Mouse (Mus musculus): ENCODE measurements around the gene 1700008O03Rik. TPM values are rescaled to one million over a fixed set of nuclear protein-coding genes. Genes with fewer than 3 reads are reported as not detected.

1700008O03Rik gene
- total RNA-seq, 1 experiment from 2014 or later, result not detected

GRCm38 (mm10) chr7:44352750-44353600 is 32.6 kb downstream of the 1700008O03Rik start:
- no peak for ATAC-seq (ENCODE audit: extremely low read depth, insufficient number of reproducible peaks, low FRiP score, poor library complexity, severe bottlenecking)

- no peak for ATAC-seq (ENCODE audit: extremely low read depth, insufficient number of reproducible peaks, low FRiP score, poor library complexity, severe bottlenecking)
These were observed 33.5 kb downstream of the 1700008O03Rik start for GRCm38 (mm10) chr7:44351881-44352749.

GRCm38 (mm10) chr7:44350957-44351711 is 34.5 kb downstream of the 1700008O03Rik start:
- peak; percentile 63 for ATAC-seq (ENCODE audit: extremely low read depth, insufficient number of reproducible peaks, low FRiP score, poor library complexity, severe bottlenecking)

GRCm38 (mm10) chr7:44349043-44349442 is 36.6 kb downstream of the 1700008O03Rik start:
- no peak for ATAC-seq (ENCODE audit: extremely low read depth, insufficient number of reproducible peaks, low FRiP score, poor library complexity, severe bottlenecking)

GRCm38 (mm10) chr7:44344622-44345021 is 41.0 kb downstream of the 1700008O03Rik start:
- peak; percentile 70 for ATAC-seq (ENCODE audit: extremely low read depth, insufficient number of reproducible peaks, low FRiP score, poor library complexity, severe bottlenecking)

GRCm38 (mm10) chr7:44343459-44344015 is 42.1 kb downstream of the 1700008O03Rik start:
- ATAC-seq (ENCODE audit: extremely low read depth, insufficient number of reproducible peaks, low FRiP score, poor library complexity, severe bottlenecking), result no peak

GRCm38 (mm10) chr7:44341714-44342113 is 43.9 kb downstream of the 1700008O03Rik start:
- no peak for ATAC-seq (ENCODE audit: extremely low read depth, insufficient number of reproducible peaks, low FRiP score, poor library complexity, severe bottlenecking)

GRCm38 (mm10) chr7:44341119-44341518 is 44.5 kb downstream of the 1700008O03Rik start:
- no peak for ATAC-seq (ENCODE audit: extremely low read depth, insufficient number of reproducible peaks, low FRiP score, poor library complexity, severe bottlenecking)

- ATAC-seq (ENCODE audit: extremely low read depth, insufficient number of reproducible peaks, low FRiP score, poor library complexity, severe bottlenecking), result no peak
These were observed 45.4 kb downstream of the 1700008O03Rik start for GRCm38 (mm10) chr7:44340226-44340625.

GRCm38 (mm10) chr7:44337121-44337849 is 48.3 kb downstream of the 1700008O03Rik start:
- no peak for ATAC-seq (ENCODE audit: extremely low read depth, insufficient number of reproducible peaks, low FRiP score, poor library complexity, severe bottlenecking)

GRCm38 (mm10) chr7:44336046-44337021 is 49.3 kb downstream of the 1700008O03Rik start:
- no peak for ATAC-seq (ENCODE audit: extremely low read depth, insufficient number of reproducible peaks, low FRiP score, poor library complexity, severe bottlenecking)

GRCm38 (mm10) chr7:44335031-44335878 is 50.4 kb downstream of the 1700008O03Rik start:
- no peak for ATAC-seq (ENCODE audit: extremely low read depth, insufficient number of reproducible peaks, low FRiP score, poor library complexity, severe bottlenecking)

GRCm38 (mm10) chr7:44334139-44334538 is 51.5 kb downstream of the 1700008O03Rik start:
- ATAC-seq (ENCODE audit: extremely low read depth, insufficient number of reproducible peaks, low FRiP score, poor library complexity, severe bottlenecking), result no peak

- ATAC-seq (ENCODE audit: extremely low read depth, insufficient number of reproducible peaks, low FRiP score, poor library complexity, severe bottlenecking), result no peak
These were observed 53.3 kb downstream of the 1700008O03Rik start for GRCm38 (mm10) chr7:44332336-44332735.

GRCm38 (mm10) chr7:44326614-44327013 is 59.0 kb downstream of the 1700008O03Rik start:
- ATAC-seq (ENCODE audit: extremely low read depth, insufficient number of reproducible peaks, low FRiP score, poor library complexity, severe bottlenecking), result no peak

GRCm38 (mm10) chr7:44322290-44322689 is 63.3 kb downstream of the 1700008O03Rik start:
- no peak for ATAC-seq (ENCODE audit: extremely low read depth, insufficient number of reproducible peaks, low FRiP score, poor library complexity, severe bottlenecking)

Data from neutrophil, adult 5-6 weeks (primary cell).